8 mouse cellular contexts compared by ENCODE assay signal in genomic region chr9:63135801-63136200, GRCm38 (mm10). TPM values are rescaled to one million over a fixed set of nuclear protein-coding genes. Genes with fewer than 3 reads are reported as not detected.
DNase-seq lines count a peak whose midpoint lies in the region; ATAC-seq and TF ChIP-seq lines count a peak whose summit lies in the region.

No protein-coding gene starts in this region.

- no peak overlapping the region for H3K9ac ChIP-seq in hindbrain, postnatal 0 days (replicated peaks; ENCODE audit: low read length)
- no peak overlapping the region for H3K9ac ChIP-seq in liver, embryonic 15.5 days
- no peak overlapping the region for H3K9ac ChIP-seq in neural tube, embryonic 14.5 days (replicated peaks; ENCODE audit: low read depth, low read length)

- peaks cover 62% of the 10 kb centered on the region for H3K27me3 ChIP-seq in hindbrain, postnatal 0 days (ENCODE audit: insufficient read depth, low read length)
- H3K27me3 ChIP-seq in liver, embryonic 15.5 days: peaks cover 99% of the 10 kb centered on the region
- peaks cover 21% of the 10 kb centered on the region for H3K27me3 ChIP-seq in neural tube, embryonic 14.5 days (ENCODE audit: control insufficient read depth, insufficient read depth, low read length)

- no peak for ATAC-seq in hindbrain, postnatal 0 days
- ATAC-seq in liver, embryonic 15.5 days (ENCODE audit: insufficient read depth): no peak
- no peak for ATAC-seq in neural tube, embryonic 14.5 days (ENCODE audit: low read depth)
- ATAC-seq in megakaryocyte-erythroid progenitor cell, adult 5-6 weeks (replicated peaks; ENCODE audit: low FRiP score, low TSS enrichment, poor library complexity, severe bottlenecking): no peak

- H3K9me3 ChIP-seq in hindbrain, postnatal 0 days (ENCODE audit: low read length): no peaks in the 10 kb centered on the region
- H3K9me3 ChIP-seq in liver, embryonic 15.5 days (replicated peaks): no peaks in the 10 kb centered on the region
- H3K9me3 ChIP-seq in neural tube, embryonic 14.5 days (ENCODE audit: control insufficient read depth, low read length): no peaks in the 10 kb centered on the region

- H3K4me3 ChIP-seq in embryonic fibroblast, embryonic 13.5 days (ENCODE audit: insufficient read depth, low read length): no peak overlapping the region
- peak overlapping the region; percentile 31 for H3K4me3 ChIP-seq in hindbrain, postnatal 0 days (ENCODE audit: low read length)
- no peak overlapping the region for H3K4me3 ChIP-seq in liver, embryonic 15.5 days (replicated peaks)
- 0 out of 2 replicates have a peak overlapping the region, but pooled peaks have one; percentile 3 for H3K4me3 ChIP-seq in neural tube, embryonic 14.5 days (ENCODE audit: low read depth, low read length)

- peak overlapping the region; percentile 55 for H3K4me2 ChIP-seq in hindbrain, postnatal 0 days (ENCODE audit: low read depth, low read length)
- peak overlapping the region; percentile 27 for H3K4me2 ChIP-seq in liver, embryonic 15.5 days
- H3K4me2 ChIP-seq in neural tube, embryonic 14.5 days (ENCODE audit: low read depth, low read length): peak overlapping the region; percentile 39

- no peaks in the 10 kb centered on the region for H3K36me3 ChIP-seq in hindbrain, postnatal 0 days (ENCODE audit: insufficient read depth, low read length)
- H3K36me3 ChIP-seq in liver, embryonic 15.5 days (replicated peaks): no peaks in the 10 kb centered on the region
- no peaks in the 10 kb centered on the region for H3K36me3 ChIP-seq in neural tube, embryonic 14.5 days (ENCODE audit: control insufficient read depth, insufficient read depth, low read length)

- under 1% methylated on average over 16 of the region's 16 CpGs for WGBS in hindbrain, postnatal 0 days
- under 1% methylated on average over 16 of the region's 16 CpGs for WGBS in liver, embryonic 15.5 days (ENCODE audit: insufficient replicate concordance)
- WGBS in neural tube, embryonic 14.5 days: 2% methylated on average over 16 of the region's 16 CpGs

- no peak overlapping the region for H3K27ac ChIP-seq in embryonic fibroblast, embryonic 13.5 days (ENCODE audit: insufficient read depth, low read length)
- H3K27ac ChIP-seq in hindbrain, postnatal 0 days: no peak overlapping the region
- no peak overlapping the region for H3K27ac ChIP-seq in liver, embryonic 15.5 days (replicated peaks)
- no peak overlapping the region for H3K27ac ChIP-seq in neural tube, embryonic 14.5 days (ENCODE audit: low read depth, low read length)

- peaks cover 8% of the 10 kb centered on the region; the same call in 1 of the 2 replicates for H3K4me1 ChIP-seq in embryonic fibroblast, embryonic 13.5 days (ENCODE audit: control insufficient read depth, insufficient read depth, low read length)
- peaks cover 17% of the 10 kb centered on the region; the same call in 1 of the 2 replicates for H3K4me1 ChIP-seq in hindbrain, postnatal 0 days (ENCODE audit: insufficient read depth, low read length)
- peaks cover 21% of the 10 kb centered on the region for H3K4me1 ChIP-seq in liver, embryonic 15.5 days (replicated peaks)
- peaks cover 25% of the 10 kb centered on the region for H3K4me1 ChIP-seq in neural tube, embryonic 14.5 days (ENCODE audit: control insufficient read depth, insufficient read depth, low read length)

- no peak for TF ChIP-seq POLR2A in embryonic fibroblast, embryonic 13.5 days (IDR thresholded peaks at IDR 0.05; ENCODE audit: low read depth, low read length)

- peak; percentile 58; the same call in 1 of the 2 replicates for TF ChIP-seq CTCF in embryonic fibroblast, embryonic 13.5 days (IDR thresholded peaks at IDR 0.05; ENCODE audit: borderline replicate concordance, insufficient read depth, low read length)
- TF ChIP-seq CTCF in hindbrain, postnatal 0 days (IDR thresholded peaks at IDR 0.05; ENCODE audit: low read depth): peak; percentile 82

- peak; percentile 53 for DNase-seq in ovary, postnatal 14 days (ENCODE audit: low spot score)
- no peak for DNase-seq in ovary, adult 18-20 months (ENCODE audit: low spot score)
- DNase-seq in adrenal gland, postnatal 10 days: peak; percentile 69
- DNase-seq in hindbrain, postnatal 0 days (ENCODE audit: low spot score): peak; percentile 81

RNA-seq across cellular contexts. Expression of gene Skor1, which starts 13.0 kb away (rescaled TPM):
- under 1 TPM; 0.09 to 0.18 TPM for total RNA-seq in adrenal gland, postnatal 10 days (2021)
- polyA plus RNA-seq in embryonic fibroblast, embryonic 13.5 days (2011; ENCODE audit: insufficient read length, low read depth, missing spikeins): not detected in 2 replicates
- 36.3 and 38.5 TPM in 2 replicates for total RNA-seq in hindbrain, postnatal 0 days (2014; rRNA removed)
- 9.2 TPM in 2 replicates for polyA plus RNA-seq in hindbrain, postnatal 0 days (2015; fragmentation: Nextera tagmentation; extraction: Ambion mirVana)
- not detected in 2 replicates for polyA plus RNA-seq in liver, embryonic 15.5 days (2015; fragmentation: Nextera tagmentation; extraction: Ambion mirVana)
- 22.7 and 23.2 TPM in 2 replicates for polyA plus RNA-seq in neural tube, embryonic 14.5 days (2014; fragmentation: Nextera tagmentation; extraction: Ambion mirVana)
- total RNA-seq in megakaryocyte-erythroid progenitor cell, adult 5-6 weeks (2014; fragmentation: Nextera tagmentation): not detected in 2 replicates
- not detected in 2 replicates for total RNA-seq in megakaryocyte-erythroid progenitor cell, adult 5-6 weeks (2017)

Comparison
In these comparisons a context has a peak if more than half of its experiments do, and no peak if none do; other contexts are left out.
1. H3K4me3 ChIP-seq: peak in hindbrain, postnatal 0 days (single experiment) and neural tube, embryonic 14.5 days (single experiment); none in embryonic fibroblast, embryonic 13.5 days (single experiment) and liver, embryonic 15.5 days (single experiment).
2. RNA of gene Skor1, which starts 13.0 kb away (polyA plus RNA-seq): 22.7 to 23.2 TPM in neural tube, embryonic 14.5 days and 9.2 TPM in hindbrain, postnatal 0 days; not detected in embryonic fibroblast, embryonic 13.5 days and not detected in liver, embryonic 15.5 days; every median in the first group is over 10 times any median in the second.
3. Peak in every context shown above with its lines, with median percentiles within 50 percentile points of each other: H3K4me2 ChIP-seq.